Mouse (Mus musculus) thymus, adult 2 months (tissue): ENCODE results near the gene Ola1.

ENCODE experiments used
- CTCF ChIP-seq: fragments of 200-500 bp; IDR thresholded peaks from 2 replicates; pipeline ENCODE4 v1.5.1; 2012; ENCODE audit warnings: mild to moderate bottlenecking, control low read depth, low read length, moderate library complexity, borderline replicate concordance; ENCODE audit not compliant: control insufficient read depth, poor library complexity, insufficient read depth; ENCODE audit errors: extremely low read depth
- POLR2A ChIP-seq: fragments of 200-500 bp; IDR thresholded peaks from 2 replicates; pipeline ENCODE4 v1.6.1; 2012; ENCODE audit warnings: mild to moderate bottlenecking, low read length, control low read depth, moderate library complexity; ENCODE audit not compliant: control insufficient read depth, poor library complexity, insufficient read depth; ENCODE audit errors: extremely low read depth

DNA sequence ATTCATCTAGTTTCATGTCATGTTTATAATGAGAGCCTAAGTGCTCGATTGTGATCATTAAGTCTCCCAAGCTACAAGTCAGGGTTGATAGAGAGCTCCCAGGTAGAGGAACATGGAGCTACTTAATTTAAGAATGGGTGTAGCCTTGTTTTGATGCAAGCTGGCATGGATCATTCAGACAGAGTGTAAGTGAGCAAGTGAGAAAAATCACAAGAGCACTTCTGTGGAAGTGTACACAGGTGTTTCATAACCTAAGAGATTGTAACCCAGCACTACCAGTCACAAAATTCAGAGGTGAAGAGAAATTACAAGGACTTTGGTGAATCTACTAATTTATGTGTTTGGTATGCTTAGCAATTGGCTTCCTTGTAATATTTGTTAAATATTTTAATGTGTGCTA lies 54.1 kb downstream of the Ola1 start:
- TF ChIP-seq CTCF: no peak
- TF ChIP-seq POLR2A: no peak
